Mouse (Mus musculus) liver, embryonic 14 days (tissue): Measurements from ENCODE around the gene Snx6. TPM values are rescaled to one million over a fixed set of nuclear protein-coding genes. Genes with fewer than 3 reads are reported as not detected.

Experiments used
- polyA plus RNA-seq: library from polyadenylated mRNA; depleted of rRNA; stranded (reverse); fragments of >200 nt; gene quantifications from 2 replicates; pipeline ENCODE4 v1.2.3, GENCODE M21; 2012; rRNA removed

Snx6 gene
- 18.8 and 22.4 TPM in 2 replicates for polyA plus RNA-seq

DNA sequence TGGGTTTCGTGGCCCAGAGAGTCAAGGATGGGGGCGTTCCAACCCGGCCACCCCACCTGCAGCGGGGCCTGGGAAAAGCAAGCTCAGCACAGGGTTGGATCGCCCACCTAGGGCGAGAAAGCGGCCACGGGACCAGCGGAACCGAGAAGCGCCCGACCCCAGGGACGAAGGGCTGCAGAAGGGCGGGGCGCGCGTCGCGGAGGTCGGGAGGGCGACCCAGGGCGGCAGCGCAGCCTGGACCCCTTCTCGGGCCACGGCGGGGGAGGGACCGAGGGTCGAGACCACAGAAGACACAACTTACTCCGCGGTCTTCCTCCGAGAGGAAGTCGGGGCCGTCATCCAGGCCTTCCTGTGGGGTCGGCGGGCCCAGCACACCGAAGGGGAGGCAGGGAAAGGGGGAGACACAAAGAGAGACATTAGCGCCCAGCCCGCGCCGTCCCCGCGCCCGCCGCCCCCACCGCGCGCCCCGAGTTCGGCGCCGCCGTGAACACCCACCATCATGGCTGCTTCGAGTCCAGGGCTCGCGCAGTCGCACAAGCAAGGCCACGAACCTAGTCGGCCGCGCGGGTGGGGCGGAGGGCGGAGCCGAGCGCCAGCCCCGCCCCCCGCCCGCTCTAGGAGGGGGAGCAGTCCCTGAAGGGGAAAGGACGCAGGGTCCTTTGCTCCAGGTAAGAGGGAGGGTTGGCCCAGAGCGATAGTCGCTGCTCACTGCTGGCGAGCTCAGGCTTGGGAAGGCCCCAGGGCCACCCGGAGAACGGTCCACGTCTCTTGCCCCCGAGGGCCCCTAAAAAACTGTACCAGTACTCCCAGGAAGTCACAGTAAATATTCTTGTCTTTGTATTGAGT lies at the start of gene Snx6:
Snx6 (minus strand) TSS at position 551 of the 846 bp plus-strand sequence.

Other genes with a start within 250 kb of the Snx6 start
- 32.1 and 37.9 TPM in 2 replicates for gene Sptssa, start 139.1 kb downstream of the Snx6 start, polyA plus RNA-seq
- 9.3 and 9.6 TPM in 2 replicates for gene Eapp, start 99.8 kb downstream of the Snx6 start, polyA plus RNA-seq
- gene Cfl2, start 67.2 kb upstream of the Snx6 start, polyA plus RNA-seq: 9.5 and 10.2 TPM in 2 replicates
- not detected in 2 replicates for gene Gm20403, start 190.8 kb upstream of the Snx6 start, polyA plus RNA-seq
- gene Baz1a, start 218.6 kb upstream of the Snx6 start, polyA plus RNA-seq: 18.3 and 21.1 TPM in 2 replicates